Mouse (Mus musculus) left cerebral cortex, postnatal 10 days (tissue): ENCODE results near the gene Aff4. TPM values are rescaled to one million over a fixed set of nuclear protein-coding genes. Genes with fewer than 3 reads are reported as not detected.
"Not testable (repeated sequence)": the region's sequence is repeated elsewhere in the genome, so short reads cannot be mapped to it uniquely, and the experiment has no call there.

ENCODE experiments used
- DNase-seq, 2 experiments: peaks; one replicate each; pipeline ENCODE4 v3.0.0; 2021 to 2022; ENCODE audit warnings: low spot score in 2 of 2, mixed read lengths in 1 of 2; ENCODE audit errors: extremely low spot score in 1 of 2
- intact Hi-C: fragments of 180-260 bp; cut with DNase I; formaldehyde crosslinking; loops from one replicate; pipeline ENCODE4 v1.15.1; 2025
- total RNA-seq, 2 experiments: library from RNA; stranded (reverse); gene quantifications; 2 replicates each; pipeline ENCODE4 v1.2.3; 2021

Gene Aff4
- total RNA-seq = 100 to 1,000 TPM; 172 to 173 TPM

- peak; percentile 83 to 94 for DNase-seq
- intact Hi-C loops = loop anchor here (5.0 kb wide), 1 partner anchor 48 kb away; the partner anchor contains the start of gene Hspa4
Observed at GRCm38 (mm10) chr11:53350291-53351223, at the start of gene Aff4. Gene Aff4 (plus strand): TSS chr11:53350833.

GRCm38 (mm10) chr11:53301167-53301515 is 49.5 kb upstream of the Aff4 start:
- intact Hi-C loops = loop anchor here (5.0 kb wide), 1 partner anchor 51 kb away; the partner anchor contains the start of gene Aff4
- peak in 1 of 2 experiments; percentile 16 for DNase-seq

- intact Hi-C loops = loop anchor here (5.0 kb wide), 1 partner anchor 48 kb away; the partner anchor contains the start of gene Aff4
- DNase-seq = no peak
Observed at GRCm38 (mm10) chr11:53304044-53304840, 46.4 kb upstream of the Aff4 start.

- intact Hi-C loops = no loop called here
- peak in 1 of 2 experiments; percentile 18 for DNase-seq
Observed at GRCm38 (mm10) chr11:53306965-53307364, 43.7 kb upstream of the Aff4 start.

- peak in 1 of 2 experiments; percentile 56 for DNase-seq
- intact Hi-C loops = no loop called here
Observed at GRCm38 (mm10) chr11:53307558-53308065, 43.0 kb upstream of the Aff4 start.

- no peak for DNase-seq
Observed at GRCm38 (mm10) chr11:53308251-53308864, 42.3 kb upstream of the Aff4 start.

GRCm38 (mm10) chr11:53308884-53309310 is 41.7 kb upstream of the Aff4 start:
- intact Hi-C loops = no loop called here
- peak in 1 of 2 experiments; percentile 33 for DNase-seq

More at GRCm38 (mm10) chr11:53308251-53308864, 42.3 kb upstream of the Aff4 start:
- intact Hi-C loops = no loop called here

- intact Hi-C loops = no loop called here
- DNase-seq = no peak
Observed at GRCm38 (mm10) chr11:53311385-53311784, 39.2 kb upstream of the Aff4 start.

GRCm38 (mm10) chr11:53312823-53313222 is 37.8 kb upstream of the Aff4 start:
- intact Hi-C loops = not testable (repeated sequence)

GRCm38 (mm10) chr11:53314770-53315173 is 35.9 kb upstream of the Aff4 start:
- no peak for DNase-seq
- intact Hi-C loops = no loop called here

More at GRCm38 (mm10) chr11:53312823-53313222, 37.8 kb upstream of the Aff4 start:
- not testable (repeated sequence) for DNase-seq

- intact Hi-C loops = no loop called here
Observed at GRCm38 (mm10) chr11:53316996-53317395, 33.6 kb upstream of the Aff4 start.

GRCm38 (mm10) chr11:53318041-53318440 is 32.6 kb upstream of the Aff4 start:
- intact Hi-C loops = no loop called here
- no peak for DNase-seq

More at GRCm38 (mm10) chr11:53316996-53317395, 33.6 kb upstream of the Aff4 start:
- DNase-seq = no peak

- not testable (repeated sequence) for DNase-seq
Observed at GRCm38 (mm10) chr11:53318568-53318967, 32.1 kb upstream of the Aff4 start.

GRCm38 (mm10) chr11:53319867-53320266 is 30.8 kb upstream of the Aff4 start:
- DNase-seq, intact Hi-C loops: not testable (repeated sequence)

More at GRCm38 (mm10) chr11:53318568-53318967, 32.1 kb upstream of the Aff4 start:
- intact Hi-C loops = not testable (repeated sequence)

GRCm38 (mm10) chr11:53324512-53324968 is 26.1 kb upstream of the Aff4 start, which contains the start of gene Zcchc10:
Gene Zcchc10 (plus strand): TSS chr11:53324679.
- intact Hi-C loops = no loop called here

GRCm38 (mm10) chr11:53330325-53330724 is 20.3 kb upstream of the Aff4 start:
- no peak for DNase-seq
- intact Hi-C loops = no loop called here

More at GRCm38 (mm10) chr11:53324512-53324968, 26.1 kb upstream of the Aff4 start, which contains the start of gene Zcchc10:
- DNase-seq = peak; percentile 75 to 93

- no peak for DNase-seq
- intact Hi-C loops = no loop called here
Observed at GRCm38 (mm10) chr11:53331121-53331520, 19.5 kb upstream of the Aff4 start.

GRCm38 (mm10) chr11:53332076-53332680 is 18.5 kb upstream of the Aff4 start:
- DNase-seq = no peak
- intact Hi-C loops = no loop called here
